Mouse (Mus musculus): ENCODE results near the gene Marveld3. TPM values are rescaled to one million over a fixed set of nuclear protein-coding genes. Genes with fewer than 3 reads are reported as not detected.

Marveld3 gene
- total and polyA plus RNA-seq, 2 experiments from 2014 or later, result 1.4 to 1.6 TPM

GRCm38 (mm10) chr8:109992166-109992565, 30.2 kb upstream of the Marveld3 start:
- Histone ChIP-seq H3K4me3 (ENCODE audit: low read depth, low read length) (no peak overlapping the region), H3K36me3 (ENCODE audit: insufficient read depth, low read length) (no peaks in the 10 kb centered on the region), H3K27me3 (ENCODE audit: insufficient read depth, low read length) (no peaks in the 10 kb centered on the region), H3K4me2 (ENCODE audit: low read depth, low read length, poor library complexity, severe bottlenecking) (no peak overlapping the region), H3K9me3 (ENCODE audit: low read length) (no peaks in the 10 kb centered on the region), H3K27ac (ENCODE audit: low read depth, low read length) (no peak overlapping the region), H3K9ac (replicated peaks; ENCODE audit: low read length, poor library complexity, severe bottlenecking) (no peak overlapping the region), H3K4me1 (ENCODE audit: insufficient read depth, low read length) (no peaks in the 10 kb centered on the region)
- 55% methylated on average over 5 of the region's 5 CpGs for WGBS
- DNase-seq (ENCODE audit: low spot score) (no peak), ATAC-seq (ENCODE audit: low FRiP score) (no peak)
- TF ChIP-seq CTCF (IDR thresholded peaks at IDR 0.05), result no peak

GRCm38 (mm10) chr8:109990224-109990623, 28.2 kb upstream of the Marveld3 start, which contains the start of gene Tat:
Gene Tat, plus strand, starts transcription at chr8:109990437.
- no peak within 1 kb of the TSS for H3K4me3 ChIP-seq (ENCODE audit: low read depth, low read length)
- WGBS, result 84% methylated on average over 8 of the region's 8 CpGs

GRCm38 (mm10) chr8:109989151-109989550, 27.1 kb upstream of the Marveld3 start:
- Histone ChIP-seq H3K9me3 (ENCODE audit: low read length) (no peaks in the 10 kb centered on the region), H3K9ac (replicated peaks; ENCODE audit: low read length, poor library complexity, severe bottlenecking) (no peak overlapping the region), H3K27me3 (ENCODE audit: insufficient read depth, low read length) (no peaks in the 10 kb centered on the region), H3K27ac (ENCODE audit: low read depth, low read length) (no peak overlapping the region), H3K36me3 (ENCODE audit: insufficient read depth, low read length) (no peaks in the 10 kb centered on the region), H3K4me3 (ENCODE audit: low read depth, low read length) (no peak overlapping the region), H3K4me2 (ENCODE audit: low read depth, low read length, poor library complexity, severe bottlenecking) (no peak overlapping the region), H3K4me1 (ENCODE audit: insufficient read depth, low read length) (no peaks in the 10 kb centered on the region)
- WGBS, result 89% methylated on average over 8 of the region's 8 CpGs
- DNase-seq (ENCODE audit: low spot score), result no peak
- no peak for TF ChIP-seq CTCF (IDR thresholded peaks at IDR 0.05)
- ATAC-seq (ENCODE audit: low FRiP score), result no peak

More at GRCm38 (mm10) chr8:109990224-109990623, 28.2 kb upstream of the Marveld3 start, which contains the start of gene Tat:
- Histone ChIP-seq H3K4me1 (ENCODE audit: insufficient read depth, low read length) (no peaks in the 10 kb centered on the region), H3K9ac (replicated peaks; ENCODE audit: low read length, poor library complexity, severe bottlenecking) (no peak within 1 kb of the TSS), H3K4me2 (ENCODE audit: low read depth, low read length, poor library complexity, severe bottlenecking) (no peak within 1 kb of the TSS), H3K27ac (ENCODE audit: low read depth, low read length) (no peak within 1 kb of the TSS), H3K36me3 (ENCODE audit: insufficient read depth, low read length) (no peaks in the 10 kb centered on the region), H3K27me3 (ENCODE audit: insufficient read depth, low read length) (no peaks in the 10 kb centered on the region), H3K9me3 (ENCODE audit: low read length) (no peaks in the 10 kb centered on the region)
- ATAC-seq (ENCODE audit: low FRiP score) (no peak), DNase-seq (ENCODE audit: low spot score) (no peak)
- TF ChIP-seq CTCF (IDR thresholded peaks at IDR 0.05), result no peak

- no peak for DNase-seq (ENCODE audit: low spot score)
- H3K36me3 ChIP-seq (ENCODE audit: insufficient read depth, low read length), result no peaks in the 10 kb centered on the region
- H3K4me2 ChIP-seq (ENCODE audit: low read depth, low read length, poor library complexity, severe bottlenecking), result no peak overlapping the region
- H3K9ac ChIP-seq (replicated peaks; ENCODE audit: low read length, poor library complexity, severe bottlenecking), result no peak overlapping the region
- no peaks in the 10 kb centered on the region for H3K9me3 ChIP-seq (ENCODE audit: low read length)
- H3K4me1 ChIP-seq (ENCODE audit: insufficient read depth, low read length), result peaks cover 4% of the 10 kb centered on the region; the same call in 1 of the 2 replicates
- no peak overlapping the region for H3K4me3 ChIP-seq (ENCODE audit: low read depth, low read length)
- no peak for ATAC-seq (ENCODE audit: low FRiP score)
- 86% methylated on average over 7 of the region's 7 CpGs for WGBS
- H3K27ac ChIP-seq (ENCODE audit: low read depth, low read length), result no peak overlapping the region
- H3K27me3 ChIP-seq (ENCODE audit: insufficient read depth, low read length), result no peaks in the 10 kb centered on the region
- no peak for TF ChIP-seq CTCF (IDR thresholded peaks at IDR 0.05)
These were observed 25.8 kb upstream of the Marveld3 start for GRCm38 (mm10) chr8:109987776-109988175.

GRCm38 (mm10) chr8:109986384-109986783, 24.4 kb upstream of the Marveld3 start:
- H3K27ac ChIP-seq (ENCODE audit: low read depth, low read length), result no peak overlapping the region
- no peak overlapping the region for H3K4me2 ChIP-seq (ENCODE audit: low read depth, low read length, poor library complexity, severe bottlenecking)
- no peak for ATAC-seq (ENCODE audit: low FRiP score)
- no peak for TF ChIP-seq CTCF (IDR thresholded peaks at IDR 0.05)
- DNase-seq (ENCODE audit: low spot score), result peak; percentile 26
- H3K27me3 ChIP-seq (ENCODE audit: insufficient read depth, low read length), result no peaks in the 10 kb centered on the region
- no peaks in the 10 kb centered on the region for H3K36me3 ChIP-seq (ENCODE audit: insufficient read depth, low read length)
- no peaks in the 10 kb centered on the region for H3K9me3 ChIP-seq (ENCODE audit: low read length)
- H3K4me3 ChIP-seq (ENCODE audit: low read depth, low read length), result no peak overlapping the region
- no peak overlapping the region for H3K9ac ChIP-seq (replicated peaks; ENCODE audit: low read length, poor library complexity, severe bottlenecking)
- H3K4me1 ChIP-seq (ENCODE audit: insufficient read depth, low read length), result peaks cover 4% of the 10 kb centered on the region; the same call in 1 of the 2 replicates
- 72% methylated on average over 7 of the region's 7 CpGs for WGBS

- 19% methylated on average over 5 of the region's 5 CpGs for WGBS
- Histone ChIP-seq H3K27me3 (ENCODE audit: insufficient read depth, low read length) (no peaks in the 10 kb centered on the region), H3K4me1 (ENCODE audit: insufficient read depth, low read length) (peaks cover 4% of the 10 kb centered on the region; the same call in 1 of the 2 replicates), H3K27ac (ENCODE audit: low read depth, low read length) (peak overlapping the region; percentile 65), H3K4me3 (ENCODE audit: low read depth, low read length) (no peak overlapping the region), H3K9ac (replicated peaks; ENCODE audit: low read length, poor library complexity, severe bottlenecking) (no peak overlapping the region; the same call in 1 of the 2 replicates), H3K4me2 (ENCODE audit: low read depth, low read length, poor library complexity, severe bottlenecking) (no peak overlapping the region), H3K36me3 (ENCODE audit: insufficient read depth, low read length) (no peaks in the 10 kb centered on the region), H3K9me3 (ENCODE audit: low read length) (no peaks in the 10 kb centered on the region)
- DNase-seq (ENCODE audit: low spot score) (peak; percentile 75), ATAC-seq (ENCODE audit: low FRiP score) (no peak)
- no peak for TF ChIP-seq CTCF (IDR thresholded peaks at IDR 0.05)
These were observed 21.9 kb upstream of the Marveld3 start for GRCm38 (mm10) chr8:109983944-109984343.

Data from midbrain, postnatal 0 days (tissue).